Mouse (Mus musculus) A20 (cell line): ENCODE measurements around the gene Rnase11.

Source experiments
- DNase-seq: peaks from one replicate; pipeline ENCODE4 v3.0.0-alpha.2; 2011; ENCODE audit warnings: low read depth, low spot score

Gene Rnase11

DNA sequence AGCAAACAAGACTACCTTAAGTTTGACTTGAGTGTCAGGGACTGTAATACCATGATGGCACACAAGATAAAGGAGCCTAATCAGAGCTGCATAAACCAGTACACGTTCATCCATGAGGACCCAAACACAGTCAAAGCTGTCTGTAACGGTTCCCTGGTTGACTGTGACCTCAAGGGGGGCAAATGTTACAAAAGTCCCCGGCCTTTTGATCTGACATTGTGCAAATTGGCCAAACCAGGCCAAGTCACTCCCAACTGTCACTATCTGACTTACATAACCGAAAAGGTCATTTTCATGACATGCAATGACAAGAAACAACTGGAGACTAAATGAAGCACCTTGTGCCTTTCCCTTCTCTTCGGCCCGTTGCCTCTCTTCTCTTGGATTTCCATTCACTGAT, 40.4 kb downstream of the Rnase11 start:
- DNase-seq, result no peak

DNA sequence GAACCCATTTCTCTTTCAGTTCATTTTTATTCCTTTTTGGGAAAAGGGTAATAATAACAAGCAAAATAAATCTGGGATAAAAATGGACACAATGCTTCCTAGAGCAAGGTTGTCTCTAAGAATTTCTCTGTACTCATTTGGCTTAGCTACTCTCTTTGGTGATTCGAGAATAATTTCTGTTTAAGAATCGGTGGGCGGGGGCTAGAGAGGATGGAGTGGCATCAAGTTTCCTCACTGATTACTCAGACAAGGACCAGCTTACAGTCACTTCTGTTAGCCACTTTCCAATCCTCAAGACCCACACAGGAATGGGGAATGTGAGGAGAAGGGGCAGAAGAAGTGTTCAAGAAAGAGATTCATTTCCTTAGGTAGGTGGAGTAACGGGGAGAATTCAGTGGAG, 41.2 kb downstream of the Rnase11 start:
- DNase-seq, result no peak

DNA sequence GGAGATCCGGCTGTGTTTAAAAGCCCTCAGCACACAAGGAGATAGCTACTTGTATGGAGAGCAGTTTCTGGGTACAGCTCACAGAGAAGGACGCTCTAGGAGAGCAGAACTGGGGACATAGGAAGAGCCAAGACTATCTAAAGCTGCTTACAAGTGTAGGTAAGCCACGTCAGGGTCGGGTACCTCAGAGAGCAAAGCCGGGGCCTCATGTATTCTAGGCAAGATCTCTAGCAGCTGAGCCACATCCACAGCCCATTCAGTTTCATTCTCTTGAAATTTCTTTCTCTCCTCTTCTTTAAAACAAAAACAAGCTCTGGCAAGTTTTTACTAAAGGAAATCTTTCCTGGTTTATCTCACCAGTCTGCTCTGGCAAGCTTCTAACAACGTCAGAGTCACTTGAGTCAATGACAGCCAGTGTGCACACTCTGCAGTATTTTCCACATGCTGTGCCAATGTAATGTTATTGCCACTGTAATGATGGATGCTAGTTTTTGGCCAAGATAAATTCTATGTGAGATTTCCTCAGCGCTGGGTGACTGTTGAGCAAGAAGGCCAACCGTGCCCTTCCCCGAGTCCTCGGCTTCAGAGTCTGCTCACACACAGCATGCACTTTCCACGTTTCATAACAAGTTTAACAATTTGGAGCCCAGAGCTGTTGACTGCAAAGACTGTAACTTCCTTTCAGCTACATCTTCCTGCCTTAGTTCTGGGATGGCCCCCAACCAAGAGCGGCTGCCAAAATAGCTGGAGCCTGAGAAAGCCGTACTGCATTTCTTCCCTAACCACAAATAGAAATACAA, 41.8 kb downstream of the Rnase11 start:
- DNase-seq, result no peak

DNA sequence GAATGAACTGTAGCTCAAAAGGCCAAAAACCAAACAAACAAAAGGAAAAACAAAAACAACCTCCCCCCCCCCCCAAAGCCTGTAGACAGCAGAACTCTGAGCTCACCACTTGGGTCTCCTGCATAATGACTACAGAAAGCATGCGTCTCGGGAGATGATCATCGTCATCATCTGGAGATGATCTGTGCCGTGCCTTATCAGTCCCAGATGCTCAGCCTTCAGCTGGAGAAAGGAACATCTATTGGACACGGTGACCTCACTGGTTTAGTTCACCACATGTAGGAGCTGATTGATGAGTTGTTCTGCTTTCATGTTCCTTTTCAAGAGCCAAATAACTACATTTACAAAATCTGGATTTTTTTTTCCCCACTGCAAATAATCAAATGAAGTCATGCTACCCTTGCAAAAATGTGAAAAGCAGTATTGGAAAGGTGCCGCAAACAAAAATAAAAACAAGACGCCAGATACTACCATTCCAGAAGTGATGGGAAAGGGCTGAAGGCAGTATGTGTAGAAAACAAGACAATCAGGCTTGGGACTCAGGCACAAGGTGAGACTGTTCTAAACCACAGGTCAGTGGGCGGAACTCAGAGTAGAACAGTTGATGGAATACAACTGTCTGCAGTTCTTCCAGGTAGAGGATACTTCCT, 42.7 kb downstream of the Rnase11 start, which contains the start of gene Rnase10:
Gene Rnase10, plus strand, starts transcription at position 600 of the 650 bp plus-strand sequence.
- DNase-seq, result no peak
